Mouse (Mus musculus): ENCODE results near the gene Hoxb5.

The Hoxb5 gene

DNA sequence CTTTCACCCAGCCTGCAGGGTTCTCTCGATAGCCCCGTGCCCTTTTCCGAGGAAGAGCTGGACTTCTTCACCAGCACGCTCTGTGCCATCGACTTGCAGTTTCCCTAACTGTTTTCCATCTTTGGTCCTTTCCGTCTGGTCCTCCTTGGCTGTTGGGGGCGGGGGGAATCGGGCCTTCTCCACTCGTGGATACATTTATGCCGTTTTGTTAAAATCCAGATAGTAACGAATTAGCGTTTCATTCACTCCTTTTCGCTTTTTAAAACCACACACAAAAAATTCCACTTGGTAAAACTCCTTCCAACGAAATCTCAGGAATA is 50.3 kb downstream of the Hoxb5 start:
- no peak for DNase-seq (ENCODE audit: low spot score)

DNA sequence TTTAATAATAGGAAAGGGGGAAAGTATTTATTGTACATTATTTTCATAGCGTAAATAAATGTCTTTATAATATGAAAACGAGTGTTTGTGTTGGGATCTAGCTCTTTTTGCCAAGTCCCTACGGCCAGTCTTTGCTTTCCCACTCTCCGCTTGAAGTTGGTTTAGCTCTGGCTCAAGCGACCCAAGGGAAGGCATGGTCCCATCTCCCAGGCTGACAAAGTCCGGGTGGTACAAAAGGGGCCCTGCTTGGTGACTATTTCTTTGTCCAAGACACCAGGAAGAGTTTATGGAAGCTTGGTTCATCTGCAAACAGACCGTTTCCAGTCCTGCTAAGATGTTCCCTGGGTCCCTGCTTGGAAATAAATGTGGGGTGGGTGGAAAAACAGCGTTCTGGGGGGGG is 50.8 kb downstream of the Hoxb5 start:
- no peak for DNase-seq (ENCODE audit: low spot score)

DNA sequence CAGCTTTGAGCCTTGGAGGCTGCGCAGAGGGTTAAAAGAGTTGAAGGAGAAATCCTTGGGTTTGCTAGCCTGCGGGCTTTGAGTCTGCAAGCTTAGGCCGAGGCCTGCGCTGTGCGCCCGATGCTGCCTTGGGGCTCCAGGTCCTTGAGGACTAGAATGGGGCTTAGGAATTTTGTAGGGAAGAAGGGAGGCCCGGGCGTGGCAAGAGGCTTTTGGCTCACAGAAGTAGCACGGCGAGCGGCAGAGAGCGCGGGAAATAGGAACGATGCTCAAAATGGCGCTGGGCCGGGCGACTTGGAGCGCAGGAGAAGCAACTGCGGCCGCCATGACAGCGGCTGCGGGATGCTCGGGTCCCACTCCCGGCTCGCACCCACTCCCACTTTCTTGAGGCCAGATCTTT is 51.2 kb downstream of the Hoxb5 start:
- no peak for DNase-seq (ENCODE audit: low spot score)

DNA sequence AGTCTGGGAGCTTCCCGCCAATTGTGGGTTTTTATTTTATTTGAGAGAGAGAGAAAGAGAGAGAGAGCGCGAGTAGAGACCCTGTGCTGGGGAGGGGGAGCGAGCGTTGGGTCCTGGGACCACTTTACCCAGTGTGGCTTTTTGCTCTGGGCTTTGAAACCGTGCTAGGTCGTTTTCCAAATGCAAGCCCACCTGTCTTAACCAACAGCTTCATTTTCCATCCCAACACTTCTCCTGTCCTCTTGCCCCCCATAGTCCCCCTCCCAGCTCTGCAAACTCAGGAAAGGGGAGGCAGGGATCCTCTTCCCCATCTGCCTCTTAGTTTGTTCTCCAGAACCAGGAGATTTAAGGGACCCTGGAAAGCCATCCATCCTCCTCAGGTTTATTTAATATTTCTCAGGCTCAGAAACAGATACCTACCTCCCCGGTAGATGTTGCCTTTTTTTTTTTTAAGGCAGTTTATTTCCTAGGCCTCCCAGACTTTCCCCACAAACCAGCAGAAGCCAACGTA is 51.7 kb downstream of the Hoxb5 start:
- DNase-seq (ENCODE audit: low spot score) = no peak
